Mouse (Mus musculus): Measurements from ENCODE around the gene Sprr3.
"Not testable (repeated sequence)": the region's sequence is repeated elsewhere in the genome, so short reads cannot be mapped to it uniquely, and the experiment has no call there.

Sprr3 gene

GRCm38 (mm10) chr3:92458620-92459019, at the start of gene Sprr3:
Sprr3 (minus strand) TSS chr3:92458720.
- DNase-seq (ENCODE audit: low spot score in 2 of 2): no peak

- no peak for DNase-seq (ENCODE audit: low spot score in 2 of 2)
Observed at GRCm38 (mm10) chr3:92508185-92508584, 49.7 kb upstream of the Sprr3 start.

DNA sequence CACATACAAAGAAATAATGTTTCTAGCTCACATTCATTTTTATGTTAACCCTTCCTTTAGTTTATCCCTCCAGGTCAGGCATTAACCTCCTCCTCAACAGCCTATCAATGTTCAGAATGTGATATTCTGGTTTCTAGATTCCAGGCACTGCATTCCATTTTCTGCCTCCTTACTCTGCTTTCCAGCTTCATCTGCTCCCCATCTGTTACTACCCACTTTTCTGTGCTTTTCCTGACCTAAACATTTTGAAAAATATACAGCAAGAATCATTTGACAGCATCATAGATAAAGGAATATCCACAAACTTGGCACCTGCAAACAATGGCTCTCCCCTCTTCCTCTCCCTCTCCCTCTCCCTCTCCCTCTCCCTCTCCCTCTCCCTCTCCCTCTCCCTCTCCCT, 45.0 kb upstream of the Sprr3 start:
- DNase-seq (ENCODE audit: low spot score in 2 of 2): no peak

DNA sequence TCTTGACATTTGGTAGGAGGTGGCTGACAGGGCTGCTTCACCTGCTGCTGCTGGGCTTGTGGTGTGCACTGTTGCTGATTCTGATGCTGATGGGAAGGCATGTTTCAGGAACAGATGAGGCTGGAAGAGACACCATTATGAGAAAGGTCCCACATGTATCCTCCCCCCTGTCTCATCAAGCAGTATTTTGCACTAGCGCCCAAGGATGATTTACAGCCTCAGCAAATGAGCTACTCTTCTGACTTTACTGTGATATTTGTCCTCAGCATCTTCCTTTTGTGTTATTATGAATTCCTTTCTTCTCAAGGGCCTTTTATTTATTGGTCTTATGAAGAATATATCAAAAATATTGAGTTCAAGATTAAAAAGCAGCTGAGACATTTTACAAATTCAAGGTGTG, 41.9 kb upstream of the Sprr3 start, which contains the start of gene Sprr4:
TSS of gene Sprr4 (minus strand) at position 101 of the 400 bp plus-strand sequence.
- DNase-seq (ENCODE audit: low spot score in 2 of 2): no peak

GRCm38 (mm10) chr3:92490262-92490661, 31.7 kb upstream of the Sprr3 start:
- not testable (repeated sequence) for DNase-seq (ENCODE audit: low spot score in 2 of 2)

GRCm38 (mm10) chr3:92486307-92486706, 27.8 kb upstream of the Sprr3 start:
- DNase-seq (ENCODE audit: low spot score in 2 of 2): no peak

DNA sequence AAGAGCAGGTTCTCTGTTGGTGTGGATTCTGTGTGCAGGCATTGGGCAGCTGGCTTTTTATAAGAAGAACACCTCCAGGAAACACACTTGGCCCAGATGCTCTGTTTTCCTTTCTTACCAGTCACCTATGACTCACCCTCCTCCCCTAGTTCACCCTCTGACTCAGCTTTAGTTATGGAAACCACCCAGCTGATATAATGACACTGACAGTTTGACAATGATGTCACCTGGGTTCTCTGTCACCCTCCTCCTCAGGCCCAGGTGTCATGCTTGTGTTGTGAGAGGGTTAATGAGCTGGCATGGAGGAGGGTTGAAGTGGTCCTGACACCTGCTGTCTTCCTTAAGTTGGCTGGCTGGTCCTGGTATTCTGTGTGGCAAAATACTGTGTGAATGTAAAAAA, 27.3 kb upstream of the Sprr3 start, which contains the start of gene Sprr1a:
TSS of gene Sprr1a (minus strand) at position 33 of the 400 bp plus-strand sequence.
- no peak for DNase-seq (ENCODE audit: low spot score in 2 of 2)

GRCm38 (mm10) chr3:92481249-92481648, 22.7 kb upstream of the Sprr3 start:
- DNase-seq (ENCODE audit: low spot score in 2 of 2): not testable (repeated sequence)

GRCm38 (mm10) chr3:92470111-92470510, 11.6 kb upstream of the Sprr3 start:
- DNase-seq (ENCODE audit: low spot score in 2 of 2): no peak

GRCm38 (mm10) chr3:92467424-92467823, 8.9 kb upstream of the Sprr3 start:
- DNase-seq (ENCODE audit: low spot score in 2 of 2): no peak

DNA sequence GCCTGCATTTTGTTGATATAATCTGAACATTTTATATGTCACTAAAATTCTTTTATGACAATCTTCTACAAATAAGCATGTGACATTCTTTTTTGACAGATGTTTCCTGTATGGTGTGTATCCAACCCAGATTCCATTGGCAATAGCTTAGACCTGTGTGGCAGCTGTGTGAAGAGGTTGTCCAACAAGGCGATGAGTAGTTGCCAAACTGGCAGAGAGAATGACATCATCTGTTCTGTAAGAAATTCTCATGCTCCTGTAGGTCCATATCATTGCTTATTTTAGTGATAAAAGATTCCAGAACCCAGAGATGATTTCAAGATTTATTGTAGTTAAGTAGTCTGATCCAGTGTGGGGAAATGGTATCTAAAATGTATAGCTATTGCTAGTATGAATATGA, 8.1 kb upstream of the Sprr3 start:
- no peak for DNase-seq (ENCODE audit: low spot score in 2 of 2)

GRCm38 (mm10) chr3:92455151-92455550, 3.4 kb downstream of the Sprr3 start:
- no peak for DNase-seq (ENCODE audit: low spot score in 2 of 2)

GRCm38 (mm10) chr3:92440177-92440576, 18.3 kb downstream of the Sprr3 start:
- no peak for DNase-seq (ENCODE audit: low spot score in 2 of 2)

GRCm38 (mm10) chr3:92438689-92439088, 19.8 kb downstream of the Sprr3 start, which contains the start of gene Sprr1b:
Sprr1b (minus strand) TSS chr3:92438789.
- no peak for DNase-seq (ENCODE audit: low spot score in 2 of 2)

GRCm38 (mm10) chr3:92432282-92432681, 26.2 kb downstream of the Sprr3 start, which contains the start of gene Sprr2k:
Sprr2k (plus strand) TSS chr3:92432582.
- DNase-seq (ENCODE audit: low spot score in 2 of 2): no peak

- no peak for DNase-seq (ENCODE audit: low spot score in 2 of 2)
Observed at GRCm38 (mm10) chr3:92429323-92429722, 29.2 kb downstream of the Sprr3 start, which contains the start of gene Gm9774. Gm9774 (minus strand) TSS chr3:92429423.

DNA sequence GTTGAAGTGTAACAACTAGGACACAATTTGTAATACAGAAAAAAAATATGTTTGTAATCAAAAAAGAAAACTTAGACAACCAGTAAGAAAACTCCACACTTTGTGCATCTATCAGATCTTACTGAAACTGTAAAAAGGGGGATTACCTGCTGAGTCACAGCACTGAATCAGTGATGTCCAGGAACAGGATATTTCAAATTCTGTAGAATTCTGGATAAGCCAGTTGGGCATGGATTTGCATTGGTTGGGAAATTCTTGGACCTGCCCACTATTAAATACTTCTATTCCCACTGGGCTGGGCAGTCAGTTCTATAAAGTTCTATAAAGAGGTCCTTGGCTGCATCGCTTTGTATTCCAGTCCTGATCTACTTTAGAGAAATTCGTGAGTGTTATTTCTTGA, 40.7 kb downstream of the Sprr3 start, which contains the start of gene Sprr2j-ps:
TSS of gene Sprr2j-ps (plus strand) at position 301 of the 400 bp plus-strand sequence.
- no peak for DNase-seq (ENCODE audit: low spot score in 2 of 2)

DNA sequence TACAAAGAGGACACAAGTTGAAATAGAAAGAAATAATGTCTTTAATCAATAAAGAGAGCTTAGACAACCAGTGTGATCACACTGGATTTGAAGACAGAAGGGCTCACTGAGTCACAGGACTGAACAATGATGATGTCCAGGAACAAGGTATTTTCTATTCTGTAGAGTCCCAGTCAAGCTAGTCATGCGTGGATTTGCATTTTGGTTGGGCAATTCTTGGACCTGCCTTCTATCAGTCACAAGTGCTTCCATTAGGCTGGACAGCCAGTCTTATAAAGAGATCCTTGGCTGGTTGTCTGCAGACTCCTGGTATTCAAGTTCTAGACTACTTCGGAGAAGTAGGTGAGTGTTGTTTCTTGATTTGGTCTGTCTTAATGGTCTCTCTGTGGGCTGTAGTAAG, 50.8 kb downstream of the Sprr3 start, which contains the start of gene Sprr2i:
TSS of gene Sprr2i (plus strand) at position 301 of the 400 bp plus-strand sequence.
- DNase-seq (ENCODE audit: low spot score in 2 of 2): no peak
